Mouse (Mus musculus): ENCODE data around the gene Pjvk. TPM values are rescaled to one million over a fixed set of nuclear protein-coding genes. Genes with fewer than 3 reads are reported as not detected.
"Not testable (repeated sequence)": the region's sequence is repeated elsewhere in the genome, so short reads cannot be mapped to it uniquely, and the experiment has no call there.

Gene Pjvk
- polyA plus RNA-seq, 1 experiment = not detected

DNA sequence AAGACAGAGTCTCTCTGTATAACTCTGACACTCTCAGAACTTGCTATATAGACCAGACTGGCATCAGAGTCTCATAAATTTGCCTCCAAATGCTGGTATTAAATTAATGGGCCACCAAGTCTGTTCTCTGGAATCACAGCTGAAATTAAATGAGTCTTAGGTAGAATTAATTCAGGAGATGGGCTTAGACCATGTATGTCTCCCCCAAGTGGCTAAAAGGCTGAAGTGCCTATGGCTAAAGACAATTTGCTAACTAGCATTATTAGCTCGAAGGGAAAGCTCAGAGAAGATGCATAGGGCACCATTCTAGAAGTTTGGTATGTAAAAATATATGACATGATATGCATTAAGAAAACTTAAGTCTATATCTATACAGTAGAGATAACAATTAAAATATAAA lies 30.2 kb upstream of the Pjvk start:
- H3K27ac ChIP-seq (ENCODE audit: insufficient read depth, low read length) = no peak overlapping the region
- no peaks in the 10 kb centered on the region for H3K36me3 ChIP-seq (ENCODE audit: control insufficient read depth, insufficient read depth, low read length, poor library complexity, severe bottlenecking)
- no peaks in the 10 kb centered on the region for H3K27me3 ChIP-seq (ENCODE audit: control insufficient read depth, insufficient read depth, low read length, poor library complexity, severe bottlenecking)
- H3K4me3 ChIP-seq (ENCODE audit: low read depth, low read length) = no peak overlapping the region
- no peak overlapping the region for H3K9ac ChIP-seq (ENCODE audit: low read depth, poor library complexity, severe bottlenecking)
- TF ChIP-seq EP300 (IDR thresholded peaks at IDR 0.05; ENCODE audit: insufficient read depth, low read depth, low read length) (no peak), POLR2A (IDR thresholded peaks at IDR 0.05; ENCODE audit: insufficient read depth, low read length) (no peak), CTCF (IDR thresholded peaks at IDR 0.05; ENCODE audit: low read depth, low read length) (no peak)
- H3K4me1 ChIP-seq (ENCODE audit: control insufficient read depth, insufficient read depth, low read length) = no peaks in the 10 kb centered on the region
- no peaks in the 10 kb centered on the region for H3K9me3 ChIP-seq (replicated peaks; ENCODE audit: control insufficient read depth, insufficient read depth, low read length, poor library complexity, severe bottlenecking)

GRCm38 (mm10) chr2:76620188-76620587 lies 28.1 kb upstream of the Pjvk start:
- no peak overlapping the region for H3K4me3 ChIP-seq (ENCODE audit: low read depth, low read length)
- H3K9me3 ChIP-seq (replicated peaks; ENCODE audit: control insufficient read depth, insufficient read depth, low read length, poor library complexity, severe bottlenecking) = 0 out of 2 replicates have a peak, but pooled peaks cover 4% of the 10 kb centered on the region
- no peak overlapping the region for H3K27ac ChIP-seq (ENCODE audit: insufficient read depth, low read length)
- H3K36me3 ChIP-seq (ENCODE audit: control insufficient read depth, insufficient read depth, low read length, poor library complexity, severe bottlenecking) = no peaks in the 10 kb centered on the region
- H3K27me3 ChIP-seq (ENCODE audit: control insufficient read depth, insufficient read depth, low read length, poor library complexity, severe bottlenecking) = no peaks in the 10 kb centered on the region
- no peak overlapping the region for H3K9ac ChIP-seq (ENCODE audit: low read depth, poor library complexity, severe bottlenecking)
- H3K4me1 ChIP-seq (ENCODE audit: control insufficient read depth, insufficient read depth, low read length) = no peaks in the 10 kb centered on the region
- TF ChIP-seq EP300 (IDR thresholded peaks at IDR 0.05; ENCODE audit: insufficient read depth, low read depth, low read length) = no peak
- TF ChIP-seq POLR2A (IDR thresholded peaks at IDR 0.05; ENCODE audit: insufficient read depth, low read length) = no peak
- TF ChIP-seq CTCF (IDR thresholded peaks at IDR 0.05; ENCODE audit: low read depth, low read length) = no peak

- Histone ChIP-seq H3K27ac (ENCODE audit: insufficient read depth, low read length) (no peak overlapping the region), H3K4me1 (ENCODE audit: control insufficient read depth, insufficient read depth, low read length) (no peaks in the 10 kb centered on the region), H3K27me3 (ENCODE audit: control insufficient read depth, insufficient read depth, low read length, poor library complexity, severe bottlenecking) (no peaks in the 10 kb centered on the region), H3K36me3 (ENCODE audit: control insufficient read depth, insufficient read depth, low read length, poor library complexity, severe bottlenecking) (no peaks in the 10 kb centered on the region), H3K9me3 (replicated peaks; ENCODE audit: control insufficient read depth, insufficient read depth, low read length, poor library complexity, severe bottlenecking) (peaks cover 12% of the 10 kb centered on the region), H3K9ac (ENCODE audit: low read depth, poor library complexity, severe bottlenecking) (no peak overlapping the region), H3K4me3 (ENCODE audit: low read depth, low read length) (no peak overlapping the region)
- TF ChIP-seq CTCF (IDR thresholded peaks at IDR 0.05; ENCODE audit: low read depth, low read length) (no peak), POLR2A (IDR thresholded peaks at IDR 0.05; ENCODE audit: insufficient read depth, low read length) (no peak), EP300 (IDR thresholded peaks at IDR 0.05; ENCODE audit: insufficient read depth, low read depth, low read length) (no peak)
These were observed 26.6 kb upstream of the Pjvk start for GRCm38 (mm10) chr2:76621724-76622123.

DNA sequence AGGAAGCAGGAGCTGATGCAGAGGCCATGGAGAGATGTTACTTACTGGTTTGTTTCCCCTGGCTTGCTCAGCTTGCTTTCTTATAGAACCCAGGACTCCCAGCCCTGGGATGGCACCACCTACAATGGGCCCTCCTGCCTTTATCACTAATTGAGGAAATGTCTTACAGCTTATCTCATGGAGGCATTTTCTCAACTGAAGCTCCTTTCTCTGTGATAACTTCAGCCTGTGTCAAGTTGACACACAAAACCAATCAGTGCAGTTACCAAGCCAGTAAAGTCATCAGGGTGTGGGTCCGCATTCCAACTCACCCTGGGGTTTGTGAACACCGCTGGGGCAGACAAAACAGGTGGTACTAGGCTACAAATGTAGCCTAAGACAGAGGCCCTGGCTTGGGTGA lies 26.0 kb upstream of the Pjvk start:
- not testable (repeated sequence) for H3K4me3 ChIP-seq (ENCODE audit: low read depth, low read length); H3K9ac ChIP-seq (ENCODE audit: low read depth, poor library complexity, severe bottlenecking); H3K4me1 ChIP-seq (ENCODE audit: control insufficient read depth, insufficient read depth, low read length); H3K27ac ChIP-seq (ENCODE audit: insufficient read depth, low read length); H3K36me3 ChIP-seq (ENCODE audit: control insufficient read depth, insufficient read depth, low read length, poor library complexity, severe bottlenecking); H3K27me3 ChIP-seq (ENCODE audit: control insufficient read depth, insufficient read depth, low read length, poor library complexity, severe bottlenecking)
- peaks cover 15% of the 10 kb centered on the region for H3K9me3 ChIP-seq (replicated peaks; ENCODE audit: control insufficient read depth, insufficient read depth, low read length, poor library complexity, severe bottlenecking)

DNA sequence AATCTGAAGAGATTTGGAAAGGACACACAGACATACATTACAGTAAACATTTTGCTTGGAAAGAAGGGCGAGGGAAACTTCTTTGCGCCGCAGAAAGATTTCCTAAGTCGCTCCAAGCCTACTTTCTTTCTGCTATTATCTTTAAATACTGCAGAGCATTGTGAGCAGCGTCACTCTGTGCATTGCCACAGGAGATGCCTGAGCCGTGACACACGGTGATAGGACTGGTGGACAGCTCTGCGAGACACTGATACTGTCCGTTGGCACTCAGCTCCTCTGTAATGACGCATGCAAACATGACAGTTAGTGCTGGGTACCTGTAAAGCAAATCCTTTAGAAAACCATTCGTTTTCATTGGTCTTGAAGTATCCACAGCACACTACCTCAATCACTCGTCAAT lies 18.0 kb upstream of the Pjvk start:
- Histone ChIP-seq H3K9ac (ENCODE audit: low read depth, poor library complexity, severe bottlenecking) (no peak overlapping the region), H3K27ac (ENCODE audit: insufficient read depth, low read length) (no peak overlapping the region), H3K4me1 (ENCODE audit: control insufficient read depth, insufficient read depth, low read length) (no peaks in the 10 kb centered on the region), H3K4me3 (ENCODE audit: low read depth, low read length) (no peak overlapping the region), H3K9me3 (replicated peaks; ENCODE audit: control insufficient read depth, insufficient read depth, low read length, poor library complexity, severe bottlenecking) (peaks cover 12% of the 10 kb centered on the region), H3K36me3 (ENCODE audit: control insufficient read depth, insufficient read depth, low read length, poor library complexity, severe bottlenecking) (no peaks in the 10 kb centered on the region), H3K27me3 (ENCODE audit: control insufficient read depth, insufficient read depth, low read length, poor library complexity, severe bottlenecking) (no peaks in the 10 kb centered on the region)
- no peak for TF ChIP-seq POLR2A (IDR thresholded peaks at IDR 0.05; ENCODE audit: insufficient read depth, low read length)
- no peak for TF ChIP-seq EP300 (IDR thresholded peaks at IDR 0.05; ENCODE audit: insufficient read depth, low read depth, low read length)
- TF ChIP-seq CTCF (IDR thresholded peaks at IDR 0.05; ENCODE audit: low read depth, low read length) = no peak

GRCm38 (mm10) chr2:76631600-76631999 lies 16.7 kb upstream of the Pjvk start:
- Histone ChIP-seq H3K4me3 (ENCODE audit: low read depth, low read length) (no peak overlapping the region), H3K27me3 (ENCODE audit: control insufficient read depth, insufficient read depth, low read length, poor library complexity, severe bottlenecking) (no peaks in the 10 kb centered on the region), H3K9ac (ENCODE audit: low read depth, poor library complexity, severe bottlenecking) (no peak overlapping the region), H3K9me3 (replicated peaks; ENCODE audit: control insufficient read depth, insufficient read depth, low read length, poor library complexity, severe bottlenecking) (peaks cover 4% of the 10 kb centered on the region; the same call in 1 of the 2 replicates), H3K27ac (ENCODE audit: insufficient read depth, low read length) (no peak overlapping the region), H3K4me1 (ENCODE audit: control insufficient read depth, insufficient read depth, low read length) (no peaks in the 10 kb centered on the region), H3K36me3 (ENCODE audit: control insufficient read depth, insufficient read depth, low read length, poor library complexity, severe bottlenecking) (peaks cover 3% of the 10 kb centered on the region; the same call in 1 of the 2 replicates)
- TF ChIP-seq EP300 (IDR thresholded peaks at IDR 0.05; ENCODE audit: insufficient read depth, low read depth, low read length) (no peak), POLR2A (IDR thresholded peaks at IDR 0.05; ENCODE audit: insufficient read depth, low read length) (no peak), CTCF (IDR thresholded peaks at IDR 0.05; ENCODE audit: low read depth, low read length) (no peak)

Data from ES-Bruce4 (cell line).